Mouse (Mus musculus) G1E (cell line): ENCODE results near the gene Fcrlb. TPM values are rescaled to one million over a fixed set of nuclear protein-coding genes. Genes with fewer than 3 reads are reported as not detected.

Source experiments
- ATAC-seq: 2 replicates; pipeline ENCODE4 v1.8.0; 2016; ENCODE audit warnings: mild to moderate bottlenecking; ENCODE audit not compliant: insufficient number of reproducible peaks, poor library complexity, low FRiP score, severe bottlenecking; ENCODE audit errors: extremely low read depth
- DNase-seq: peaks from one replicate; pipeline ENCODE4 v3.0.0; 2012; ENCODE audit warnings: low spot score
- H3K27me3 ChIP-seq: 2 replicates; pipeline ENCODE4 v1.6.1; 2012; ENCODE audit warnings: mild to moderate bottlenecking, low read length, inconsistent platforms; ENCODE audit not compliant: insufficient read depth
- H3K36me3 ChIP-seq: replicated peaks from 2 replicates; pipeline ENCODE3; 2012; ENCODE audit warnings: mild to moderate bottlenecking, inconsistent platforms
- H3K4me1 ChIP-seq: 2 replicates; pipeline ENCODE4 v1.6.1; 2012; ENCODE audit warnings: low read depth, low read length, inconsistent platforms, mixed read lengths; ENCODE audit not compliant: insufficient read depth
- H3K4me3 ChIP-seq: 2 replicates; pipeline ENCODE4 v1.5.1; 2012; ENCODE audit warnings: low read depth, mild to moderate bottlenecking, inconsistent platforms, low read length, moderate library complexity, mixed read lengths
- H3K9me3 ChIP-seq: replicated peaks from 2 replicates; pipeline ENCODE4 v1.6.1; 2012; ENCODE audit warnings: inconsistent platforms
- CTCF ChIP-seq: IDR thresholded peaks from 2 replicates; pipeline ENCODE4 v1.5.1; 2012; ENCODE audit warnings: low read depth, low read length, inconsistent platforms, mixed read lengths
- GATA1 ChIP-seq: IDR thresholded peaks from 2 replicates; pipeline ENCODE4 v1.6.1; 2012; ENCODE audit warnings: borderline replicate concordance, low read length, inconsistent platforms, mixed read lengths
- GATA2 ChIP-seq: IDR thresholded peaks from 2 replicates; pipeline ENCODE4 v1.6.1; 2012; ENCODE audit warnings: low read depth, low read length, inconsistent platforms, borderline replicate concordance
- POLR2AphosphoS5 ChIP-seq: IDR thresholded peaks from 2 replicates; pipeline ENCODE4 v1.6.1; 2012; ENCODE audit warnings: low read depth, low read length, inconsistent platforms; ENCODE audit not compliant: insufficient replicate concordance
- TAL1 ChIP-seq: conservative IDR thresholded peaks from 2 replicates; pipeline ENCODE4 v1.6.1; 2012; ENCODE audit warnings: low read depth, low read length, inconsistent platforms, mixed read lengths
- polyA plus RNA-seq: library from polyadenylated mRNA; stranded (reverse); fragments of >175 nt; gene quantifications from 2 replicates; pipeline ENCODE4 v1.2.3, GENCODE M21; 2012
- total RNA-seq, 2 experiments: library from RNA; stranded (forward) in 1 of 2; stranded (reverse) in 1 of 2; fragments of 200-1000 nt in 1 of 2; fragments of >200 nt in 1 of 2; fragmentation: Nextera tagmentation in 1 of 2; gene quantifications; 2 replicates each; pipeline ENCODE4 v1.2.3; 2014 to 2017

Gene Fcrlb
- total and polyA plus RNA-seq, 3 experiments = not detected

DNA sequence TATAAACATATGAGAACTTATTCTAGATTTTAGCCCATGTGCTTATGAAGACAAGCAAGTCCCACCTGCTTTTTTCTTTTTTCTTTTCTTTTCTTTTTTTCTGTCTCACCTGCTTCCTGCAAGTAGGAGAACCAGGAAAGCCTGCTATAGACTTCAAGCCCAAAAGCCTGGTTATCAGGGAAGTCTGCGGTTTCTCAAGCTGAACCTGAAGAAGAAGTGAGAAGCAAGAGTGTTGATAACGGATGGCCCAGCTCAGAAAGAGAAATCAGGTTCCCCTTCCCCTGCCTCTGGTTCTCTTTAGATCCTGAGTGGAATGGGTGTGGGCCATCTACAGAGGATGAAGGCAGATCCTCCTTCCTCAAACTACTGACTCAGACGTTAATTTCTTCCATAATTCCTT is 19.3 kb upstream of the Fcrlb start:
- ATAC-seq = no peak
- Histone ChIP-seq H3K36me3 (no peaks in the 10 kb centered on the region), H3K9me3 (no peaks in the 10 kb centered on the region; the same call in 1 of the 2 replicates), H3K4me1 (peaks cover 38% of the 10 kb centered on the region), H3K27me3 (0 out of 2 replicates have a peak, but pooled peaks cover 2% of the 10 kb centered on the region), H3K4me3 (no peak overlapping the region)
- DNase-seq = no peak
- TF ChIP-seq CTCF (no peak), GATA2 (no peak), POLR2AphosphoS5 (no peak), TAL1 (no peak), GATA1 (no peak)

DNA sequence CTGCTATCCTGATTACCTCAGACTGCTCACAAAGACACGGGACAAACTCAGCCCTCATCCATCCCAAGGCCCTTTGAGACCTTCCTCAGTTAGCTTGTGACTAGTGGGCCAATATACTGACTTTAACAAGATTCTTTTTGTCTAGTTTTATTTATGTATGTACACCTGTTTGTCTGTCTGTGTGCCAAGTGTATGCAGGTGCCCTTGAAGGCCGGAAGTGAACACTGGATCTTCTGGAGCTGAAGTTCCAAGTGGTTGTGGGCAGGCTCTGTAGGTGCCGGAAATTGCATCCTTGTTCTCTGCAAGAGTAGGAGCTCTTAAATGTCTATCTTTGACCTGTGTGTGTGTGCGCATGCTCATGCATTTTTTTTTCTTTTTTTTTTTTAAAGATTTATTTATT is 16.5 kb upstream of the Fcrlb start:
- no peak for ATAC-seq
- H3K4me3 ChIP-seq = no peak overlapping the region
- H3K36me3 ChIP-seq = no peaks in the 10 kb centered on the region
- no peak for TF ChIP-seq TAL1
- TF ChIP-seq POLR2AphosphoS5 = no peak
- no peak for TF ChIP-seq GATA1
- no peak for TF ChIP-seq CTCF
- no peak for TF ChIP-seq GATA2
- no peak for DNase-seq
- H3K9me3 ChIP-seq = no peaks in the 10 kb centered on the region
- H3K27me3 ChIP-seq = 0 out of 2 replicates have a peak, but pooled peaks cover 2% of the 10 kb centered on the region
- peaks cover 26% of the 10 kb centered on the region for H3K4me1 ChIP-seq

DNA sequence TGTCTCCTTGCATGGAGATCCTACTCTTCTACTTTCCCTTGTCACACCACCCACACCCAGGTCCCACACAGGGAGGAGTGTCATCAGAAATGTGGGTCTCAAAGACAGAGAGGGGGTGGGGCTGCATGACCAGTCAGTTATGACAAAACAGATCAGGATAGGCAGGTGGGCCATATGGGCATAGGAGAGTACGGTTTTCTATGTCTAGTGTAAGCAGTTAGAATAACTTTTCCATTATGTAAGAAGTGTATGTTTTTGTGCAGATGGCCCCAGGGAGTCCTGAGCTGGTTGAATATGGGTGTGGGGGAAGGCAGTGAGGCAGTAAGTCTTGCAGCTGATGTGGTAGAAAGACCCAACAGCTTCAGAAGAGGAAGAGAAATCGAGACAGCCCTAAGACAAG is 15.7 kb upstream of the Fcrlb start:
- Histone ChIP-seq H3K4me3 (no peak overlapping the region), H3K36me3 (no peaks in the 10 kb centered on the region), H3K27me3 (0 out of 2 replicates have a peak, but pooled peaks cover 2% of the 10 kb centered on the region), H3K9me3 (no peaks in the 10 kb centered on the region), H3K4me1 (peaks cover 26% of the 10 kb centered on the region)
- no peak for DNase-seq
- no peak for ATAC-seq
- no peak for TF ChIP-seq POLR2AphosphoS5
- TF ChIP-seq GATA2 = no peak
- no peak for TF ChIP-seq GATA1
- TF ChIP-seq CTCF = no peak
- TF ChIP-seq TAL1 = no peak

DNA sequence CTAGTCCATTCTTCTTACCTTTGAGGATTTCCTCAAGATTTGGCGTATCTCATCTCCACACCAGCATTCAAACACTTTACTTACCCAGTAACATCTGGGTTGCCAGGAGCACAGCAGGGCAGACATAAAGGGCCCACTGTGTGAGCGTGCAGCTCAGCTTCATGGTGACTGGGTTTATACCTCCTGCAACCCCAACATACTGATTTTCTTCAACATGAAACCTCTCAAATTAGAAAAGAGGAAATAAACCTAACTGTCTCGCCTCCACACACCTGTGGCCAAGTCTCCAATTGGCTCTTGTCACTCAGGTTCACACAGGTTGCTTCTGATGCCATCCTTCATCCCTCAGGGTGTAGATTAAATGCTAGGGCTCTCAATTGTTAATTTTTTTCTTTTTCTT is 14.6 kb upstream of the Fcrlb start, which contains the start of gene Fcrla:
Gene Fcrla, minus strand, starts transcription at position 206 of the 400 bp plus-strand sequence.
- ATAC-seq = no peak
- Histone ChIP-seq H3K27me3 (peaks cover 2% of the 10 kb centered on the region; the same call in 1 of the 2 replicates), H3K9me3 (no peaks in the 10 kb centered on the region), H3K4me3 (no peak within 1 kb of the TSS), H3K36me3 (no peaks in the 10 kb centered on the region), H3K4me1 (peaks cover 27% of the 10 kb centered on the region)
- TF ChIP-seq GATA2 (no peak), CTCF (no peak), TAL1 (no peak), POLR2AphosphoS5 (no peak)
- DNase-seq = no peak

DNA sequence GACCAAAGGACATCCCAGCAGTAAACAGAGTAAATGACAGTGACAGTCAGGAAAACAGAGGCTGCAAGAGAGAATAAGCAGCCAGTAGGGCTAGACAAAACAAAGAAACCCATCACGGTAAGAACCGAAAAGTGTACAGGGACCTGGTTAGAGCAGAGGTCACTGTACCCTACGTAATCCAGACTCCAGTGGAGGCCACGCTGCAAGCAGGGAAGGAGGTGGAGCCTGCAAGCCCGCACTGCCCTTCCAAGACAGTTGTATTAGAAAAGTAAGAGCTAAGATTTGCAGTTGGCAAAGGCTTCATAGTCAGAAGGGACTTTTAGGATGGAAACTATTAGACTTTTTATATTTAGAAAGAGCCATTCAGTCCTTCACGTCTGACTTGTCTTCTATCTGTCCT is 14.2 kb upstream of the Fcrlb start:
- DNase-seq = no peak
- no peaks in the 10 kb centered on the region for H3K36me3 ChIP-seq
- peaks cover 23% of the 10 kb centered on the region for H3K4me1 ChIP-seq
- no peak overlapping the region for H3K4me3 ChIP-seq
- no peaks in the 10 kb centered on the region for H3K9me3 ChIP-seq
- TF ChIP-seq GATA2 (no peak), GATA1 (no peak), TAL1 (no peak), POLR2AphosphoS5 (no peak), CTCF (no peak)
- peaks cover 7% of the 10 kb centered on the region; the same call in 1 of the 2 replicates for H3K27me3 ChIP-seq
- no peak for ATAC-seq

DNA sequence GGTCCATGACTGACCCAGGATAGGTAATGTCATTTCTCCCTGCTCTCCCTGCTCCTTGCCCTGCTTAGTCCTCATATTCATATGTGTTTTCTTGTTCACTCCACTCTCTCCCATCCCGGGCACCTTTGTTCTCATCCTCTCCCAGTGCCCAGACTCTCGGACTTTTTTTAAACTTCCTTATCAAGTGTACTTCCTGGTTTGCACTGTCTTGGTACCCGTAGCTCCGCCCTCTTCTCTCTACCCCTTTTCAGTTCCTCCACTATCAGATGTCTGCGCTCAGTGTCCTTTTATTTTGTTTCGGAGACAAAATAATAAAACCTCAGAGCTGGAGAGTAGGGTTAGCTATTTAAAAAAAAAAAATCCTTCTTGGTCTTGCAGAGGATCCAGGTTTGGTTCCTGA is 11.7 kb upstream of the Fcrlb start:
- H3K4me1 ChIP-seq = peaks cover 23% of the 10 kb centered on the region
- H3K27me3 ChIP-seq = peaks cover 16% of the 10 kb centered on the region
- H3K36me3 ChIP-seq = no peaks in the 10 kb centered on the region
- H3K4me3 ChIP-seq = peak overlapping the region; percentile 64
- TF ChIP-seq GATA2 (no peak), CTCF (no peak), TAL1 (no peak), POLR2AphosphoS5 (no peak), GATA1 (no peak)
- ATAC-seq = peak; percentile 93
- H3K9me3 ChIP-seq = no peaks in the 10 kb centered on the region
- peak; percentile 71 for DNase-seq

DNA sequence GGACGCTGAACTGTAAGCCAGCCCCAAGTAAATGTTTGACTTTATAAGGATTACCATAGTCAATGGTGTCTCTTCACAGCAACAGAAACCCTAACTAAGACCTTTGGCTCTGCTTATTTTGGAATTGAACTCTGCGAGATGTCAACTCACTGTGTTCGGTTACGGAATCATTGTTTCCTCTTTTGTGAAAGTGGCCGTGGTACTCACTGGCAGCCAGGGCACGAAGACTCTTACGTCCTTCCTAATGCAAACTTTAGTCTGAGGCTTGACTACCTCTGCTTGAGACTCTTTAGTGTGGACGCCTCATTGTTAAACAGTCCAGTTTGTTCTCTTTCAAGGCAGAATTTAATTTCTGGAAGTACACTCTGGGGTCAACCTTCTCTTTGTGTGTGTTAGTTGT is 6.6 kb upstream of the Fcrlb start:
- ATAC-seq = no peak
- Histone ChIP-seq H3K27me3 (peaks cover 24% of the 10 kb centered on the region), H3K9me3 (no peaks in the 10 kb centered on the region), H3K4me1 (peaks cover 13% of the 10 kb centered on the region), H3K4me3 (no peak overlapping the region), H3K36me3 (no peaks in the 10 kb centered on the region)
- no peak for TF ChIP-seq GATA1
- no peak for TF ChIP-seq TAL1
- no peak for TF ChIP-seq POLR2AphosphoS5
- TF ChIP-seq GATA2 = no peak
- TF ChIP-seq CTCF = no peak
- no peak for DNase-seq
